8 mouse cellular contexts compared by ENCODE assay signal in genomic region chr17:83889691-83890372, GRCm38 (mm10). TPM values are rescaled to one million over a fixed set of nuclear protein-coding genes. Genes with fewer than 3 reads are reported as not detected.
A peak's percentile ranks its signal among the peaks of the same experiment; 100 is the strongest.
DNase-seq lines count a peak whose midpoint lies in the region; ATAC-seq and TF ChIP-seq lines count a peak whose summit lies in the region.

No protein-coding gene starts in this region.

- no peak overlapping the region for H3K4me3 ChIP-seq in heart, embryonic 10.5 days
- no peak overlapping the region for H3K4me3 ChIP-seq in heart, embryonic 12.5 days
- no peak overlapping the region for H3K4me3 ChIP-seq in cortical plate, adult 2 months (ENCODE audit: insufficient read depth, low read length)
- no peak overlapping the region for H3K4me3 ChIP-seq in heart, embryonic 15.5 days

- 65% methylated on average over 13 of the region's 13 CpGs for WGBS in heart, embryonic 10.5 days
- 59% methylated on average over 13 of the region's 13 CpGs for WGBS in heart, embryonic 12.5 days
- WGBS in heart, embryonic 15.5 days = 58% methylated on average over 13 of the region's 13 CpGs

- no peaks in the 10 kb centered on the region for H3K9me3 ChIP-seq in heart, embryonic 10.5 days
- H3K9me3 ChIP-seq in heart, embryonic 12.5 days (replicated peaks) = no peaks in the 10 kb centered on the region
- H3K9me3 ChIP-seq in heart, embryonic 15.5 days (replicated peaks) = no peaks in the 10 kb centered on the region

- no peak for DNase-seq in heart, embryonic 10.5 days (ENCODE audit: low spot score)
- DNase-seq in layer of hippocampus, postnatal 14 days (ENCODE audit: low spot score in 2 of 2) = peak; percentile 55 to 85
- DNase-seq in lung, postnatal 4 days = peak; percentile 77 to 90
- DNase-seq in urinary bladder, postnatal 36 days (ENCODE audit: low spot score in 2 of 2) = peak; percentile 63 to 81
- DNase-seq in spleen, adult 18-20 months = no peak

- no peak for TF ChIP-seq CTCF in cortical plate, adult 2 months (IDR thresholded peaks at IDR 0.05; ENCODE audit: extremely low read depth, insufficient read depth, low read length)

- no peak for TF ChIP-seq POLR2A in cortical plate, adult 2 months (IDR thresholded peaks at IDR 0.05; ENCODE audit: extremely low read depth, insufficient read depth, low read length)

- peaks cover 10% of the 10 kb centered on the region for H3K4me1 ChIP-seq in heart, embryonic 10.5 days
- peaks cover 6% of the 10 kb centered on the region; the same call in 1 of the 2 replicates for H3K4me1 ChIP-seq in heart, embryonic 12.5 days (replicated peaks)
- peaks cover 2% of the 10 kb centered on the region; the same call in 1 of the 2 replicates for H3K4me1 ChIP-seq in cortical plate, adult 2 months (ENCODE audit: control insufficient read depth, insufficient read depth, low read length)
- H3K4me1 ChIP-seq in heart, embryonic 15.5 days (replicated peaks) = peaks cover 5% of the 10 kb centered on the region

- no peak overlapping the region for H3K9ac ChIP-seq in heart, embryonic 12.5 days
- H3K9ac ChIP-seq in heart, embryonic 15.5 days = no peak overlapping the region

- ATAC-seq in heart, embryonic 12.5 days (ENCODE audit: insufficient number of reproducible peaks, low FRiP score) = no peak
- ATAC-seq in heart, embryonic 15.5 days (replicated peaks; ENCODE audit: insufficient number of reproducible peaks, insufficient read depth, low FRiP score, low read depth) = 0 out of 2 replicates have a peak, but pooled peaks have one; percentile 43

- no peaks in the 10 kb centered on the region for H3K36me3 ChIP-seq in heart, embryonic 10.5 days
- no peaks in the 10 kb centered on the region for H3K36me3 ChIP-seq in heart, embryonic 12.5 days
- H3K36me3 ChIP-seq in heart, embryonic 15.5 days = no peaks in the 10 kb centered on the region

- H3K27ac ChIP-seq in heart, embryonic 10.5 days = peak overlapping the region; percentile 56
- H3K27ac ChIP-seq in heart, embryonic 12.5 days (ENCODE audit: poor library complexity, severe bottlenecking) = no peak overlapping the region
- H3K27ac ChIP-seq in cortical plate, adult 2 months (ENCODE audit: insufficient read depth, low read length) = peak overlapping the region; percentile 39; the same call in 1 of the 2 replicates
- H3K27ac ChIP-seq in heart, embryonic 15.5 days = peak overlapping the region; percentile 56; the same call in 1 of the 2 replicates

- no peak overlapping the region for H3K4me2 ChIP-seq in heart, embryonic 12.5 days
- no peak overlapping the region for H3K4me2 ChIP-seq in heart, embryonic 15.5 days

- no peaks in the 10 kb centered on the region for H3K27me3 ChIP-seq in heart, embryonic 10.5 days (ENCODE audit: insufficient read depth, poor library complexity, severe bottlenecking)
- no peaks in the 10 kb centered on the region for H3K27me3 ChIP-seq in heart, embryonic 12.5 days (replicated peaks)
- no peaks in the 10 kb centered on the region for H3K27me3 ChIP-seq in heart, embryonic 15.5 days

RNA-seq across cellular contexts. Expression of gene Haao, which starts 42.1 kb away (rescaled TPM):
- 0.41 and 0.68 TPM in 2 replicates for polyA plus RNA-seq in heart, embryonic 10.5 days (2016; fragmentation: Nextera tagmentation; extraction: Ambion mirVana)
- polyA plus RNA-seq in heart, embryonic 12.5 days (2016; fragmentation: Nextera tagmentation; extraction: Ambion mirVana) = 0.23 TPM in 1 of 2 replicates, not detected in the other
- 0.28 and 0.88 TPM in 2 replicates for polyA plus RNA-seq in cortical plate, adult 2 months (2012; rRNA removed)
- polyA plus RNA-seq in heart, embryonic 15.5 days (2015; fragmentation: Nextera tagmentation; extraction: Ambion mirVana) = 0.25 and 2.0 TPM in 2 replicates
- total RNA-seq in layer of hippocampus, postnatal 14 days (2021) = not detected

Comparison
In these comparisons a context has a peak if more than half of its experiments do, and no peak if none do; other contexts are left out.
1. DNase-seq: peak in layer of hippocampus, postnatal 14 days (2 of 2), lung, postnatal 4 days (2 of 2) and urinary bladder, postnatal 36 days (2 of 2); none in heart, embryonic 10.5 days (single experiment) and spleen, adult 18-20 months (0 of 2).